Comparison of ENCODE assay signal across 8 mouse cellular contexts in the genomic region with DNA sequence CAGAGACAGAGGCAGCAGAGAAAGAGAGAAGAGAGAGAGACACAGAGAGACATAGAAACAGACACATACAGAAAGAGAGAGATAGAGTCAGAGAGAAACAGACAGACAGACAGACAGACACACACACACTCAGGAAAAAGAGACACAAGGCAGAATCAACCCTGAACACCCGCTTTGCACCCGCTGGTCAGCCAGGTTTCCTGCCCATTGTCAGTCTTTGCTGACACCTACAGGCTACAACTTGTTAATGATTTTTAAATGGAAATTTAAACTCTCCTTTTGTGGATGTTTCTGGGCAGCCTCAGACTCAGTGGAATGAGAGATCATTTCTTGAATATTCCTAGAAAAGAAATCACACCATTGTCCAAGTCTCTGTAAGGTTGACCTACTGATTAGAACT. TPM values are rescaled to one million over a fixed set of nuclear protein-coding genes. Genes with fewer than 3 reads are reported as not detected.
DNase-seq lines count a peak whose midpoint lies in the region; ATAC-seq lines count a peak whose summit lies in the region.
"Had no signal": no experiment of that assay in that cellular context is flagged by ENCODE, and none has a peak within 500 bp of the region (broad histone marks: within the 10 kb centered on the region; RNA-seq: fewer than 3 reads in every experiment).

No protein-coding gene starts in this region.

- WGBS in kidney, embryonic 14.5 days: 2% methylated on average over 2 of the region's 2 CpGs
- WGBS in embryonic facial prominence, embryonic 11.5 days: 4% methylated on average over 2 of the region's 2 CpGs

- no peak for ATAC-seq in kidney, embryonic 14.5 days (ENCODE audit: low FRiP score, low TSS enrichment)
- ATAC-seq in embryonic facial prominence, embryonic 11.5 days (replicated peaks; ENCODE audit: insufficient number of reproducible peaks, low FRiP score, low TSS enrichment, low read depth): no peak

- H3K4me2 ChIP-seq in kidney, embryonic 14.5 days (replicated peaks; ENCODE audit: low read depth, low read length): no peak overlapping the region
- no peak overlapping the region for H3K4me2 ChIP-seq in embryonic facial prominence, embryonic 11.5 days (ENCODE audit: low read depth, low read length)
- H3K4me2 ChIP-seq: midbrain, embryonic 12.5 days had no signal

- H3K36me3 ChIP-seq in kidney, embryonic 14.5 days (ENCODE audit: control insufficient read depth, insufficient read depth, low read length): no peaks in the 10 kb centered on the region
- no peaks in the 10 kb centered on the region for H3K36me3 ChIP-seq in embryonic facial prominence, embryonic 11.5 days (replicated peaks; ENCODE audit: control insufficient read depth, insufficient read depth, low read depth, low read length)
- H3K36me3 ChIP-seq: midbrain, embryonic 12.5 days had no signal

- DNase-seq in kidney, adult 18-20 months: peak; percentile 26
- DNase-seq in CD4-positive, CD25-positive, alpha-beta regulatory T cell, adult 2 months (ENCODE audit: low read depth, low spot score): peak; percentile 80
- DNase-seq in MN1 (ENCODE audit: low spot score): peak; percentile 71
- peak; percentile 66 for DNase-seq in embryonic facial prominence, embryonic 11.5 days (ENCODE audit: low spot score)
- DNase-seq in left cerebral cortex, postnatal 14 days (ENCODE audit: low spot score in 2 of 2): peak; percentile 38 to 48
- peak; percentile 24 for DNase-seq in skeletal muscle tissue, adult 2 months (ENCODE audit: low read depth, low spot score)

- intact Hi-C loops in left cerebral cortex, postnatal 14 days (cut with DNase I): loop anchor here (1.0 to 2.0 kb wide), 2 partner anchors 68 to 91 kb away; no protein-coding TSS in a partner anchor

- peaks cover 5% of the 10 kb centered on the region for H3K9me3 ChIP-seq in kidney, embryonic 14.5 days (ENCODE audit: control insufficient read depth, low read length)
- no peaks in the 10 kb centered on the region for H3K9me3 ChIP-seq in embryonic facial prominence, embryonic 11.5 days (replicated peaks; ENCODE audit: control insufficient read depth, low read length)

- H3K27ac ChIP-seq in kidney, embryonic 14.5 days (ENCODE audit: low read depth, low read length): no peak overlapping the region
- no peak overlapping the region for H3K27ac ChIP-seq in embryonic facial prominence, embryonic 11.5 days (replicated peaks; ENCODE audit: low read depth, low read length)
- H3K27ac ChIP-seq: midbrain, embryonic 12.5 days had no signal

- no peak overlapping the region for H3K4me3 ChIP-seq in kidney, embryonic 14.5 days (ENCODE audit: low read length)
- H3K4me3 ChIP-seq in embryonic facial prominence, embryonic 11.5 days (ENCODE audit: low read depth, low read length): no peak overlapping the region
- H3K4me3 ChIP-seq: midbrain, embryonic 12.5 days had no signal

- no peak overlapping the region for H3K9ac ChIP-seq in kidney, embryonic 14.5 days (ENCODE audit: low read depth, low read length)
- H3K9ac ChIP-seq in embryonic facial prominence, embryonic 11.5 days (replicated peaks; ENCODE audit: low read length): no peak overlapping the region
- H3K9ac ChIP-seq: midbrain, embryonic 12.5 days had no signal

- H3K4me1 ChIP-seq in kidney, embryonic 14.5 days (ENCODE audit: control insufficient read depth, insufficient read depth, low read length): no peaks in the 10 kb centered on the region
- no peaks in the 10 kb centered on the region for H3K4me1 ChIP-seq in embryonic facial prominence, embryonic 11.5 days (ENCODE audit: control insufficient read depth, insufficient read depth, low read length)
- H3K4me1 ChIP-seq: midbrain, embryonic 12.5 days had no signal

- H3K27me3 ChIP-seq in kidney, embryonic 14.5 days (ENCODE audit: control insufficient read depth, insufficient read depth, low read length): no peaks in the 10 kb centered on the region
- H3K27me3 ChIP-seq in embryonic facial prominence, embryonic 11.5 days (ENCODE audit: control insufficient read depth, insufficient read depth, low read length): no peaks in the 10 kb centered on the region

RNA-seq across cellular contexts. Expression of gene H2-DMb1, which starts 16.4 kb away (rescaled TPM):
- 4.1 and 4.2 TPM in 2 replicates for polyA plus RNA-seq in kidney, embryonic 14.5 days (2014; fragmentation: Nextera tagmentation; extraction: Ambion mirVana)
- polyA plus RNA-seq in embryonic facial prominence, embryonic 11.5 days (2014; fragmentation: Nextera tagmentation; extraction: Ambion mirVana): 1.3 and 1.4 TPM in 2 replicates
- 1 to 10 TPM; 1.1 to 1.6 TPM for total RNA-seq in left cerebral cortex, postnatal 14 days (2021)

RNA-seq across cellular contexts. Expression of gene Tap1, which starts 18.1 kb away (rescaled TPM):
- polyA plus RNA-seq in kidney, embryonic 14.5 days (2014; fragmentation: Nextera tagmentation; extraction: Ambion mirVana): 1.9 and 2.9 TPM in 2 replicates
- polyA plus RNA-seq in embryonic facial prominence, embryonic 11.5 days (2014; fragmentation: Nextera tagmentation; extraction: Ambion mirVana): 2.3 and 2.6 TPM in 2 replicates
- 1 to 10 TPM; 2.1 to 2.8 TPM for total RNA-seq in left cerebral cortex, postnatal 14 days (2021)

RNA-seq across cellular contexts. Expression of gene Psmb9, which starts 18.3 kb away (rescaled TPM):
- 2.1 and 3.4 TPM in 2 replicates for polyA plus RNA-seq in kidney, embryonic 14.5 days (2014; fragmentation: Nextera tagmentation; extraction: Ambion mirVana)
- polyA plus RNA-seq in embryonic facial prominence, embryonic 11.5 days (2014; fragmentation: Nextera tagmentation; extraction: Ambion mirVana): 0.67 and 1.1 TPM in 2 replicates
- total RNA-seq in left cerebral cortex, postnatal 14 days (2021): 1 to 10 TPM; 1.8 to 2.2 TPM

RNA-seq across cellular contexts. Expression of gene H2-DMb2, which starts 26.2 kb away (rescaled TPM):
- 18.5 and 21.9 TPM in 2 replicates for polyA plus RNA-seq in kidney, embryonic 14.5 days (2014; fragmentation: Nextera tagmentation; extraction: Ambion mirVana)
- not detected in 2 replicates for polyA plus RNA-seq in embryonic facial prominence, embryonic 11.5 days (2014; fragmentation: Nextera tagmentation; extraction: Ambion mirVana)
- 1 to 10 TPM; 1.0 to 1.1 TPM for total RNA-seq in left cerebral cortex, postnatal 14 days (2021)

RNA-seq across cellular contexts. Expression of gene Psmb8, which starts 28.2 kb away (rescaled TPM):
- polyA plus RNA-seq in kidney, embryonic 14.5 days (2014; fragmentation: Nextera tagmentation; extraction: Ambion mirVana): 4.3 and 4.8 TPM in 2 replicates
- 1.7 and 2.1 TPM in 2 replicates for polyA plus RNA-seq in embryonic facial prominence, embryonic 11.5 days (2014; fragmentation: Nextera tagmentation; extraction: Ambion mirVana)
- 1 to 10 TPM; 2.6 to 2.7 TPM for total RNA-seq in left cerebral cortex, postnatal 14 days (2021)

Comparison
In these comparisons a context has a peak if more than half of its experiments do, and no peak if none do; other contexts are left out.
1. DNase-seq: peak in every context shown above with its lines; median percentile 80 in CD4-positive, CD25-positive, alpha-beta regulatory T cell, adult 2 months; 71 in MN1; 66 in embryonic facial prominence, embryonic 11.5 days; 43 in left cerebral cortex, postnatal 14 days; 26 in kidney, adult 18-20 months; 24 in skeletal muscle tissue, adult 2 months.